Mouse (Mus musculus) kidney, adult 9 months (tissue): ENCODE results near the gene Gpa33.
A peak's percentile ranks its signal among the peaks of the same experiment; 100 is the strongest.

ENCODE experiments used
- DNase-seq: peaks from one replicate; pipeline ENCODE4 v3.0.0; 2022

The Gpa33 gene

GRCm38 (mm10) chr1:166130224-166130860, at the start of gene Gpa33:
Gene Gpa33, plus strand, starts transcription at chr1:166130238.
- no peak for DNase-seq

GRCm38 (mm10) chr1:166088446-166089170, 41.4 kb upstream of the Gpa33 start:
- DNase-seq, result no peak

- no peak for DNase-seq
Measured at GRCm38 (mm10) chr1:166089337-166089736, 40.7 kb upstream of the Gpa33 start.

GRCm38 (mm10) chr1:166089739-166090138, 40.3 kb upstream of the Gpa33 start:
- DNase-seq, result no peak

GRCm38 (mm10) chr1:166090306-166090705, 39.7 kb upstream of the Gpa33 start:
- DNase-seq, result no peak

- DNase-seq, result no peak
Measured at GRCm38 (mm10) chr1:166094462-166094861, 35.6 kb upstream of the Gpa33 start.

- no peak for DNase-seq
Measured at GRCm38 (mm10) chr1:166098120-166098519, 31.9 kb upstream of the Gpa33 start.

GRCm38 (mm10) chr1:166102920-166103608, 27.0 kb upstream of the Gpa33 start:
- peak; percentile 16 for DNase-seq

GRCm38 (mm10) chr1:166104858-166105257, 25.2 kb upstream of the Gpa33 start:
- DNase-seq, result no peak

GRCm38 (mm10) chr1:166105464-166105863, 24.6 kb upstream of the Gpa33 start:
- no peak for DNase-seq

GRCm38 (mm10) chr1:166114986-166115385, 15.1 kb upstream of the Gpa33 start:
- DNase-seq, result no peak

- no peak for DNase-seq
Measured at GRCm38 (mm10) chr1:166115719-166116118, 14.3 kb upstream of the Gpa33 start.

GRCm38 (mm10) chr1:166117866-166118639, 12.0 kb upstream of the Gpa33 start:
- no peak for DNase-seq

- DNase-seq, result no peak
Measured at GRCm38 (mm10) chr1:166122114-166122513, 7.9 kb upstream of the Gpa33 start.

GRCm38 (mm10) chr1:166123045-166123444, 7.0 kb upstream of the Gpa33 start:
- DNase-seq, result no peak

- DNase-seq, result no peak
Measured at GRCm38 (mm10) chr1:166123751-166124150, 6.3 kb upstream of the Gpa33 start.

- no peak for DNase-seq
Measured at GRCm38 (mm10) chr1:166124932-166125593, 5.0 kb upstream of the Gpa33 start.

- no peak for DNase-seq
Measured at GRCm38 (mm10) chr1:166126290-166126689, 3.7 kb upstream of the Gpa33 start.

GRCm38 (mm10) chr1:166126795-166127194, 3.2 kb upstream of the Gpa33 start:
- DNase-seq, result no peak

GRCm38 (mm10) chr1:166127719-166128118, 2.3 kb upstream of the Gpa33 start, which contains the start of gene Dusp27:
Gene Dusp27, minus strand, starts transcription at chr1:166127922.
- DNase-seq, result no peak

GRCm38 (mm10) chr1:166128551-166128950, 1.5 kb upstream of the Gpa33 start:
- DNase-seq, result no peak

- no peak for DNase-seq
Measured at GRCm38 (mm10) chr1:166132367-166132766, 2.3 kb downstream of the Gpa33 start.
